Mouse (Mus musculus) cortical plate, adult 2 months (tissue): ENCODE data around the gene Serpina1f.

ENCODE experiments used
- CTCF ChIP-seq: fragments of 200-500 bp; IDR thresholded peaks from 2 replicates; pipeline ENCODE4 v1.5.1; 2011; ENCODE audit warnings: mild to moderate bottlenecking, control low read depth, low read length; ENCODE audit not compliant: insufficient read depth; ENCODE audit errors: extremely low read depth
- POLR2A ChIP-seq: fragments of 200-500 bp; IDR thresholded peaks from 2 replicates; pipeline ENCODE4 v1.6.1; 2011; ENCODE audit warnings: mild to moderate bottlenecking, low read length, control low read depth; ENCODE audit not compliant: insufficient read depth; ENCODE audit errors: extremely low read depth

DNA sequence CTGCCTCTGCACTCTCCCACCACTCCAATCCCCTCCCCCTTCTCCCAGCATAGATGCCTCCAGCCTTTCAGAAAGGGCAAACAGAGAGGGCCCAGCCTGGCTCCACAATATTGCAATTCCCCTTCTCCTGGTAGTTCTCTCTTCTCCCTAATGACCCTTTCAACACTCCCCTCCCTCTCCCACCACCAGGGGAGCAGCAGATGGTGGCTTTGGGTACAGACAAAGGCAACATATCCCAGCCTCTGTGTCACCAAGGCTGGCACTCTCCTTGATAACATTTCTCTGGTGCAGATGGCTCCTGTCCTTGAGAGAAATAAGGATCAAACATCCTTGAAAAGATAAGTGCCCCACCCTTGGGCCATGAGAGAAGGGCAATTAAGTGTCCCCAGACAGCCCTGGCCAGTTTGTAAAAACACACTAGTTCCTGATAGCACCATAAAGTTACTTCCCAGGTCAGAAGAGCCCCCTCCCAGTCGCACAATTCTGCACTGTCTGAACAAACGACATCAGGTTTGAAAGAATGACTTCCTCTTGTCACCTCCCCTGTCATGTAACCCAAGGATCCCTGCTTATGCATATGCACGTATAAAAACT, 7.0 kb downstream of the Serpina1f start:
- no peak for TF ChIP-seq POLR2A
- TF ChIP-seq CTCF: no peak
